Mouse (Mus musculus) forebrain, embryonic 14.5 days (tissue): ENCODE measurements around the gene Ybey. TPM values are rescaled to one million over a fixed set of nuclear protein-coding genes. Genes with fewer than 3 reads are reported as not detected.

ENCODE experiments used
- ATAC-seq: fragments of 200-750 bp; cut with Nextera tagmentation; 2 replicates; pipeline ENCODE4 v1.8.0; 2017; ENCODE audit warnings: mild to moderate bottlenecking, moderate library complexity
- DNase-seq: peaks from one replicate; pipeline ENCODE4 v3.0.0-alpha.2; 2015; ENCODE audit warnings: low spot score
- H3K27ac ChIP-seq: fragments of 300-500 bp; sonication (generic); 2 replicates; pipeline ENCODE4 v1.5.1; 2014; ENCODE audit warnings: low read depth, mild to moderate bottlenecking, control low read depth, low read length, moderate library complexity
- H3K27me3 ChIP-seq: fragments of 300-500 bp; sonication (generic); replicated peaks from 2 replicates; pipeline ENCODE4 v1.6.1; 2014; ENCODE audit warnings: low read length, control low read depth, mixed read lengths; ENCODE audit not compliant: control insufficient read depth, insufficient read depth
- H3K36me3 ChIP-seq: fragments of 300-500 bp; sonication (generic); 2 replicates; pipeline ENCODE4 v1.6.1; 2014; ENCODE audit warnings: low read length, control low read depth; ENCODE audit not compliant: control insufficient read depth, insufficient read depth
- H3K4me1 ChIP-seq: fragments of 300-500 bp; sonication (generic); 2 replicates; pipeline ENCODE4 v1.6.1; 2014; ENCODE audit warnings: antibody characterized with exemption, low read length, control low read depth; ENCODE audit not compliant: control insufficient read depth, insufficient read depth
- H3K4me2 ChIP-seq: fragments of 300-500 bp; sonication (generic); 2 replicates; pipeline ENCODE4 v1.6.1; 2014; ENCODE audit warnings: mild to moderate bottlenecking, control low read depth, low read length
- H3K4me3 ChIP-seq: fragments of 300-500 bp; sonication (generic); 2 replicates; pipeline ENCODE4 v1.5.1; 2014; ENCODE audit warnings: low read depth, low read length, control low read depth
- H3K9ac ChIP-seq: fragments of 300-500 bp; sonication (generic); 2 replicates; pipeline ENCODE4 v1.6.1; 2014; ENCODE audit warnings: mild to moderate bottlenecking, low read length, control low read depth, moderate library complexity
- H3K9me3 ChIP-seq: fragments of 300-500 bp; sonication (generic); replicated peaks from 2 replicates; pipeline ENCODE4 v1.6.1; 2016; ENCODE audit warnings: low read length, control low read depth, mixed read lengths; ENCODE audit not compliant: control insufficient read depth
- WGBS: fragments of 180-500 bp; shearing (Covaris S2); extraction: QIAGEN DNeasy Blood & Tissue Kit; methylation state at CpG from one replicate; pipeline ENCODE4 v1.1.7; 2014; 5-methylcytosine and 5-hydroxymethylcytosine counted together
- polyA plus RNA-seq: library from polyadenylated mRNA; unstranded; fragments of >200 nt; fragmentation: Nextera tagmentation; extraction: Ambion mirVana; gene quantifications from 2 replicates; pipeline ENCODE4 v1.2.1, GENCODE M21; 2014

Gene Ybey
- polyA plus RNA-seq, 1 experiment from 2014 or later: 4.6 TPM

DNA sequence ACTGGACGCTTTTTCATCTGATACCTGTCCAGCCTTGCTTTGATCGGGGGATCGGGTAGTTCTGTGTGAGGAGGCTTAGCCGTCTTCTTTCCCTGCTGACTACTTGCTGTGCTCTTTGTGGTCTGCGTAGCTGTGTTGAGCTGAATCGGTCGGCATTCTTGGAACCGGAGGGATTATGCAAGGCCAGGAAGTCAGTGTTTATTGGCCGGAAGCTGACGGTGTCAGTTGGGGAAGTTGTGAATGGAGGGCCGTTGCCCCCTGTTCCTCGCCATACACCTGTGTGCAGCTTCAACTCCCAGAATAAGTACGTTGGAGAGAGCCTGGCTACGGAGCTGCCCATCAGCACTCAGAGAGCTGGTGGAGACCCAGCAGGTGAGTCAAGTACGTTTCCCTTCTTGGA, 20.3 kb upstream of the Ybey start:
- Histone ChIP-seq H3K4me3 (no peak overlapping the region), H3K9me3 (no peaks in the 10 kb centered on the region), H3K36me3 (peaks cover 95% of the 10 kb centered on the region), H3K27me3 (no peaks in the 10 kb centered on the region), H3K9ac (no peak overlapping the region), H3K4me2 (no peak overlapping the region), H3K27ac (no peak overlapping the region), H3K4me1 (no peaks in the 10 kb centered on the region)
- WGBS: 95% methylated on average over 15 of the region's 15 CpGs
- ATAC-seq (no peak), DNase-seq (no peak)

- DNase-seq: no peak
Measured at GRCm38 (mm10) chr10:76488265-76488664, 19.4 kb upstream of the Ybey start.

GRCm38 (mm10) chr10:76486302-76486701, 17.4 kb upstream of the Ybey start:
- H3K9ac ChIP-seq: no peak overlapping the region
- no peak for ATAC-seq
- H3K4me1 ChIP-seq: no peaks in the 10 kb centered on the region
- DNase-seq: no peak
- H3K4me2 ChIP-seq: no peak overlapping the region
- no peaks in the 10 kb centered on the region for H3K9me3 ChIP-seq
- 98% methylated on average over 2 of the region's 2 CpGs for WGBS
- no peaks in the 10 kb centered on the region for H3K27me3 ChIP-seq
- peaks cover 98% of the 10 kb centered on the region for H3K36me3 ChIP-seq
- H3K4me3 ChIP-seq: no peak overlapping the region
- no peak overlapping the region for H3K27ac ChIP-seq

More at GRCm38 (mm10) chr10:76488265-76488664, 19.4 kb upstream of the Ybey start:
- ATAC-seq: no peak
- no peaks in the 10 kb centered on the region for H3K27me3 ChIP-seq
- no peaks in the 10 kb centered on the region for H3K4me1 ChIP-seq
- peaks cover 95% of the 10 kb centered on the region for H3K36me3 ChIP-seq
- no peak overlapping the region for H3K27ac ChIP-seq
- no peak overlapping the region for H3K9ac ChIP-seq
- no peak overlapping the region for H3K4me2 ChIP-seq
- H3K4me3 ChIP-seq: no peak overlapping the region
- 96% methylated on average over 8 of the region's 8 CpGs for WGBS
- no peaks in the 10 kb centered on the region for H3K9me3 ChIP-seq

DNA sequence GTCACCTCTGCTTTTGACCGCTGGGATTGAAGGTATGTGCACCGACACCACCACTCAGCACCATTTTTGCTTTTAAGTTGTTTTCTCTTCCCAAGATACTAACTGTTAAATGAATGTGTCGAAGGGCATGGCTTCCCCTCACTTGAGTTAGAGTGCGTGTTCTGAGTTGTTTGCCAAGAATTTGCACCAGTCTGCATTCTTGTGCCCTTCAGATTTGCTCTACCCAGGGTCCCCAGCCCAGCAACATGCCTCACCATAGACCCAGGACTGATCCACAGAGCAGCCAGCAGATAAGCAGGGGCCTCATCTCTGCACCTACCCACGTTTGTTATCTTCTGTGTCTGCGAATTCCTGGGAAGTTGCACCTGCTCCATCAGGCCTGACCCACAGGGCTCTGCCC, 12.6 kb upstream of the Ybey start:
- Histone ChIP-seq H3K36me3 (peaks cover 99% of the 10 kb centered on the region), H3K27me3 (no peaks in the 10 kb centered on the region), H3K27ac (no peak overlapping the region), H3K4me3 (no peak overlapping the region), H3K9ac (no peak overlapping the region), H3K4me1 (no peaks in the 10 kb centered on the region), H3K9me3 (no peaks in the 10 kb centered on the region), H3K4me2 (no peak overlapping the region)
- DNase-seq: no peak
- no peak for ATAC-seq
- 93% methylated on average over 6 of the region's 6 CpGs for WGBS

DNA sequence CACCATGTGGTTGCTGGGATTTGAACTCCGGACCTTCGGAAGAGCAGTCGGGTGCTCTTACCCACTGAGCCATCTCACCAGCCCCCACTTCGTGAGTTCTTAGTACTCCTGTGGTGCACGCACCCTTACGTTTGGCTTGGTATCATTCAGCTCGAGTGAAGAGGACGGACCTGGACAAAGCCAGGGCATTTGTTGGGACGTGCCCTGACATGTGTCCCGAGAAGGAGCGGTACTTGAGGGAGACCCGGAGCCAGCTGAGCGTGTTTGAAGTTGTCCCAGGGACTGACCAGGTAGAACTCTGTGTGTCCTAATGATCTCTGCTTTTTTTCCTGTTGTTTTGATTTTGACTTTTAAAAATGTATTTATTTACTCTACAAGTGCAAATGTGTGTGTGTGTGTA, 11.9 kb upstream of the Ybey start:
- Histone ChIP-seq H3K4me2 (no peak overlapping the region), H3K4me1 (no peaks in the 10 kb centered on the region), H3K4me3 (no peak overlapping the region), H3K9me3 (no peaks in the 10 kb centered on the region), H3K27ac (no peak overlapping the region), H3K27me3 (no peaks in the 10 kb centered on the region), H3K9ac (no peak overlapping the region), H3K36me3 (peaks cover 97% of the 10 kb centered on the region)
- no peak for DNase-seq
- ATAC-seq: no peak
- WGBS: 94% methylated on average over 13 of the region's 13 CpGs

DNA sequence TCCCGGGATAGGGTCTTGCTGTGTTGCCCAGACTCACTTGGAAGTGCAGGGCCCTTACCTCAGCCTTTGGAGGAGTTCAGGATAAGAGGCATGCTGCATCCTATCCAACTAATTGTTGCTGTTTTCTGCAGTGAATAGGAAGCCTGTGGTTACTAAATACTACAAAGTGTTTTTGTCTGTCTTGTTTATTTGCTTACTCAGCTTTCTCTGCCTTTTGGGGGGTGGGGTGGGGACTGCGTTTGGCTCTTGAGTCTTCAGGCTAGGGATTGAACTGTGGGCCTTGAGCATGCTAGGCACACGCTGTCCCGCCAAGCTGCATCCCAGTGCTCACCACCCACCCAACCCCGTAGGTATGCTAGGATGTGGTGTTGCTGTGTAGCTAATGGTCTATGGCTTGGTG, 4.8 kb upstream of the Ybey start:
- no peak overlapping the region for H3K4me3 ChIP-seq
- DNase-seq (no peak), ATAC-seq (no peak)
- H3K4me1 ChIP-seq: no peaks in the 10 kb centered on the region
- H3K27me3 ChIP-seq: no peaks in the 10 kb centered on the region
- H3K27ac ChIP-seq: no peak overlapping the region
- WGBS: 91% methylated on average over 5 of the region's 5 CpGs
- no peak overlapping the region for H3K4me2 ChIP-seq
- H3K36me3 ChIP-seq: peaks cover 67% of the 10 kb centered on the region
- no peak overlapping the region for H3K9ac ChIP-seq
- no peaks in the 10 kb centered on the region for H3K9me3 ChIP-seq

- no peak overlapping the region for H3K4me2 ChIP-seq
- WGBS: 89% methylated on average over 6 of the region's 6 CpGs
- no peaks in the 10 kb centered on the region for H3K27me3 ChIP-seq
- H3K4me3 ChIP-seq: no peak overlapping the region
- no peaks in the 10 kb centered on the region for H3K4me1 ChIP-seq
- H3K36me3 ChIP-seq: 0 out of 2 replicates have a peak, but pooled peaks cover 6% of the 10 kb centered on the region
- ATAC-seq: no peak
- H3K9ac ChIP-seq: no peak overlapping the region
- no peak for DNase-seq
- H3K27ac ChIP-seq: no peak overlapping the region
- H3K9me3 ChIP-seq: no peaks in the 10 kb centered on the region
Measured at GRCm38 (mm10) chr10:76462721-76463120, 6.2 kb downstream of the Ybey start.

GRCm38 (mm10) chr10:76462312-76462711, 6.6 kb downstream of the Ybey start:
- 93% methylated on average over 7 of the region's 7 CpGs for WGBS
- no peak overlapping the region for H3K4me3 ChIP-seq
- ATAC-seq: no peak

GRCm38 (mm10) chr10:76461255-76461654, 7.7 kb downstream of the Ybey start:
- Histone ChIP-seq H3K36me3 (0 out of 2 replicates have a peak, but pooled peaks cover 6% of the 10 kb centered on the region), H3K9me3 (no peaks in the 10 kb centered on the region), H3K9ac (no peak overlapping the region), H3K27ac (no peak overlapping the region), H3K27me3 (no peaks in the 10 kb centered on the region), H3K4me1 (no peaks in the 10 kb centered on the region), H3K4me3 (no peak overlapping the region), H3K4me2 (no peak overlapping the region)
- ATAC-seq: no peak
- DNase-seq: no peak
- 89% methylated on average over 1 of the region's 1 CpGs for WGBS

More at GRCm38 (mm10) chr10:76462312-76462711, 6.6 kb downstream of the Ybey start:
- no peak overlapping the region for H3K27ac ChIP-seq
- no peaks in the 10 kb centered on the region for H3K4me1 ChIP-seq
- no peak overlapping the region for H3K9ac ChIP-seq
- no peaks in the 10 kb centered on the region for H3K9me3 ChIP-seq
- DNase-seq: no peak
- no peaks in the 10 kb centered on the region for H3K27me3 ChIP-seq
- no peak overlapping the region for H3K4me2 ChIP-seq
- H3K36me3 ChIP-seq: 0 out of 2 replicates have a peak, but pooled peaks cover 6% of the 10 kb centered on the region
